Mouse (Mus musculus): ENCODE measurements at regions not wholly inside any gene's neighbourhood (a gene's known extent, or its start where the extent isn't known, plus 50 kb on each side); places are given as distances from the start of the nearest gene placed in this dataset.
A peak's percentile ranks its signal among the peaks of the same experiment; 100 is the strongest.

GRCm38 (mm10) chr12:79890291-79890690 lies 222.5 kb downstream of the Zfp36l1 start:
- Histone ChIP-seq H3K9ac (replicated peaks; ENCODE audit: low read depth) (no peak overlapping the region), H3K27me3 (replicated peaks; ENCODE audit: insufficient read depth, low read length) (no peaks in the 10 kb centered on the region), H3K4me1 (ENCODE audit: insufficient read depth, low read depth, low read length) (peaks cover 4% of the 10 kb centered on the region; the same call in 1 of the 2 replicates), H3K4me3 (ENCODE audit: low read depth, low read length) (no peak overlapping the region), H3K9me3 (ENCODE audit: low read length) (no peaks in the 10 kb centered on the region), H3K4me2 (replicated peaks; ENCODE audit: low read depth, low read length) (no peak overlapping the region), H3K27ac (ENCODE audit: low read length) (no peak overlapping the region), H3K36me3 (ENCODE audit: insufficient read depth, low read length) (no peaks in the 10 kb centered on the region)
- 88% methylated on average over 7 of the region's 7 CpGs for WGBS
- ATAC-seq, result no peak
- no peak for DNase-seq (ENCODE audit: low spot score)
- TF ChIP-seq EP300 (IDR thresholded peaks at IDR 0.05) (no peak), CTCF (IDR thresholded peaks at IDR 0.05) (no peak)

GRCm38 (mm10) chr12:79888812-79889211 lies 224.0 kb downstream of the Zfp36l1 start:
- DNase-seq (ENCODE audit: low spot score) (no peak), ATAC-seq (no peak)
- Histone ChIP-seq H3K27me3 (replicated peaks; ENCODE audit: insufficient read depth, low read length) (no peaks in the 10 kb centered on the region), H3K9ac (replicated peaks; ENCODE audit: low read depth) (no peak overlapping the region), H3K9me3 (ENCODE audit: low read length) (no peaks in the 10 kb centered on the region), H3K4me1 (ENCODE audit: insufficient read depth, low read depth, low read length) (peaks cover 4% of the 10 kb centered on the region; the same call in 1 of the 2 replicates), H3K27ac (ENCODE audit: low read length) (no peak overlapping the region), H3K36me3 (ENCODE audit: insufficient read depth, low read length) (no peaks in the 10 kb centered on the region), H3K4me3 (ENCODE audit: low read depth, low read length) (no peak overlapping the region), H3K4me2 (replicated peaks; ENCODE audit: low read depth, low read length) (no peak overlapping the region)
- 91% methylated on average over 4 of the region's 4 CpGs for WGBS
- peak; percentile 39 for TF ChIP-seq CTCF (IDR thresholded peaks at IDR 0.05)
- TF ChIP-seq EP300 (IDR thresholded peaks at IDR 0.05), result no peak

GRCm38 (mm10) chr12:79888086-79888485 lies 224.7 kb downstream of the Zfp36l1 start:
- Histone ChIP-seq H3K9me3 (ENCODE audit: low read length) (no peaks in the 10 kb centered on the region), H3K9ac (replicated peaks; ENCODE audit: low read depth) (no peak overlapping the region), H3K27me3 (replicated peaks; ENCODE audit: insufficient read depth, low read length) (no peaks in the 10 kb centered on the region), H3K4me3 (ENCODE audit: low read depth, low read length) (no peak overlapping the region), H3K36me3 (ENCODE audit: insufficient read depth, low read length) (no peaks in the 10 kb centered on the region), H3K4me2 (replicated peaks; ENCODE audit: low read depth, low read length) (no peak overlapping the region), H3K4me1 (ENCODE audit: insufficient read depth, low read depth, low read length) (peaks cover 4% of the 10 kb centered on the region; the same call in 1 of the 2 replicates), H3K27ac (ENCODE audit: low read length) (peak overlapping the region; percentile 22; the same call in 1 of the 2 replicates)
- 52% methylated on average over 4 of the region's 4 CpGs for WGBS
- TF ChIP-seq EP300 (IDR thresholded peaks at IDR 0.05) (no peak), CTCF (IDR thresholded peaks at IDR 0.05) (no peak)
- ATAC-seq (peak; percentile 20), DNase-seq (ENCODE audit: low spot score) (no peak)

- no peaks in the 10 kb centered on the region for H3K36me3 ChIP-seq (ENCODE audit: insufficient read depth, low read length)
- H3K4me3 ChIP-seq (ENCODE audit: low read depth, low read length), result no peak overlapping the region
- H3K27ac ChIP-seq (ENCODE audit: low read length), result peak overlapping the region; percentile 22; the same call in 1 of the 2 replicates
- no peaks in the 10 kb centered on the region for H3K9me3 ChIP-seq (ENCODE audit: low read length)
- H3K27me3 ChIP-seq (replicated peaks; ENCODE audit: insufficient read depth, low read length), result no peaks in the 10 kb centered on the region
- TF ChIP-seq CTCF (IDR thresholded peaks at IDR 0.05) (no peak), EP300 (IDR thresholded peaks at IDR 0.05) (peak; percentile 52; the same call in 1 of the 2 replicates)
- 33% methylated on average over 12 of the region's 12 CpGs for WGBS
- H3K4me1 ChIP-seq (ENCODE audit: insufficient read depth, low read depth, low read length), result peaks cover 4% of the 10 kb centered on the region; the same call in 1 of the 2 replicates
- H3K9ac ChIP-seq (replicated peaks; ENCODE audit: low read depth), result no peak overlapping the region
- H3K4me2 ChIP-seq (replicated peaks; ENCODE audit: low read depth, low read length), result no peak overlapping the region
- ATAC-seq (peak; percentile 88), DNase-seq (ENCODE audit: low spot score) (peak; percentile 93)
Observed at GRCm38 (mm10) chr12:79887225-79887886, 225.5 kb downstream of the Zfp36l1 start.

GRCm38 (mm10) chr12:79886494-79886893 lies 226.3 kb downstream of the Zfp36l1 start:
- Histone ChIP-seq H3K4me2 (replicated peaks; ENCODE audit: low read depth, low read length) (no peak overlapping the region), H3K4me3 (ENCODE audit: low read depth, low read length) (no peak overlapping the region), H3K9ac (replicated peaks; ENCODE audit: low read depth) (no peak overlapping the region), H3K36me3 (ENCODE audit: insufficient read depth, low read length) (no peaks in the 10 kb centered on the region), H3K9me3 (ENCODE audit: low read length) (no peaks in the 10 kb centered on the region), H3K27ac (ENCODE audit: low read length) (no peak overlapping the region), H3K4me1 (ENCODE audit: insufficient read depth, low read depth, low read length) (peaks cover 5% of the 10 kb centered on the region; the same call in 1 of the 2 replicates), H3K27me3 (replicated peaks; ENCODE audit: insufficient read depth, low read length) (no peaks in the 10 kb centered on the region)
- 67% methylated on average over 3 of the region's 3 CpGs for WGBS
- ATAC-seq, result no peak
- TF ChIP-seq CTCF (IDR thresholded peaks at IDR 0.05) (no peak), EP300 (IDR thresholded peaks at IDR 0.05) (no peak)
- no peak for DNase-seq (ENCODE audit: low spot score)

- no peak overlapping the region for H3K4me3 ChIP-seq (ENCODE audit: low read depth, low read length)
- WGBS, result 97% methylated on average over 2 of the region's 2 CpGs
- H3K27me3 ChIP-seq (replicated peaks; ENCODE audit: insufficient read depth, low read length), result no peaks in the 10 kb centered on the region
- no peak overlapping the region for H3K9ac ChIP-seq (replicated peaks; ENCODE audit: low read depth)
- H3K9me3 ChIP-seq (ENCODE audit: low read length), result no peaks in the 10 kb centered on the region
- H3K4me2 ChIP-seq (replicated peaks; ENCODE audit: low read depth, low read length), result no peak overlapping the region
- ATAC-seq (no peak), DNase-seq (ENCODE audit: low spot score) (no peak)
- H3K27ac ChIP-seq (ENCODE audit: low read length), result no peak overlapping the region
- H3K36me3 ChIP-seq (ENCODE audit: insufficient read depth, low read length), result no peaks in the 10 kb centered on the region
- H3K4me1 ChIP-seq (ENCODE audit: insufficient read depth, low read depth, low read length), result peaks cover 6% of the 10 kb centered on the region; the same call in 1 of the 2 replicates
- TF ChIP-seq EP300 (IDR thresholded peaks at IDR 0.05), result no peak
- TF ChIP-seq CTCF (IDR thresholded peaks at IDR 0.05), result no peak
Observed at GRCm38 (mm10) chr12:79885286-79885685, 227.5 kb downstream of the Zfp36l1 start.

All from lung, postnatal 0 days (tissue).